Mouse (Mus musculus): ENCODE data around the gene Mycbpap. TPM values are rescaled to one million over a fixed set of nuclear protein-coding genes. Genes with fewer than 3 reads are reported as not detected.

The Mycbpap gene
- 1 to 10 TPM; 2.8 to 3.6 TPM for total RNA-seq (2021)

DNA sequence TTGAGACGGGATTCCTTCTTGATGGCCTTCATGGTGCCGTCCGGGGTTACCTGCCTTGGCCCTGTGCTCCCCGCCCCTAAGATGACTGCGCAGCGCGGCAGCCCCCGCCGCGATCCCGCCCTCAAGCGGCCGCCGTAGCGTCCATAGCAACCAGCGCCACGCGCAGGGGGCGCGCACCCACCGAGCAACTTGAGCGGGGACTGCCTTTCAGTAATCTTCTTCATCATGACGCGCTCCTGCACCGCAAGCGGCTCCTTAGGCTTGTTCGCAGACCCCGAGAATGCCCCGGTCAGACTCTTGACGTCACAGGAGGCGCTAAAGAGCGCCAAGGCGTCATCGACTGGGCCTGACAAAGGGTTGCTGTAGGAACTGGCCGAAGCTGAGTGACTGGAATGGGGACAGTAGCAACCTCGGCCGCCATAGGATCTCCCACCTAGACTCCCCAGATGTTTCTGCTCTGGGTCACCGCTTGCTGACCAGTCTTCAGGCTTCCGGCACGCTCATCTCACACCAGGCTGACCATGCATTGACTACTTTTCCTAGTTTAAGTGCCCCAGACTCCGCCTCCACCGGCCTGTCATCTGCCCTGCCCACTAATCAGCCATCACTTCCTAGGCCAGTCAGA, at the start of gene Mycbpap:
Mycbpap (minus strand) TSS at position 524 of the 625 bp plus-strand sequence.
- peak; percentile 50 to 59 for DNase-seq

DNA sequence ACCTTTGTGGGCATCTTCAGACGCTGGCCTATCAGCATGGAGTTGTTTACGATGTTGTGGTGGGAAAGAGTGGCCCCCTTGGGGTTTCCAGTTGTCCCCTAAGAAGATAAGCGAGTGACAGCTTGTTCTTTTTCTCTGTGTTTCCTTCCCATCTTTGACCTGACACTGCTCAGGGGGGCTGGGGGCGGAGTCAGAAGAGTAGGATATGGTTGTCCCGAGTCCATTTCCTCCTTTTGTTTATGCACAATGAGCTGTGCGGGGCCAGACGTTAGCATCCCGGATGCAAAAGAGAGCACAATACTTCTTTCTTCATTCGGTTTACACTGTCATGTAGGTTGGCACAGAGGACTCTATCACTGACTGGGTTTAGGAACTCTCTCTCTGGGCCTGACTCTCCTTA, 49.1 kb upstream of the Mycbpap start:
- DNase-seq = no peak

DNA sequence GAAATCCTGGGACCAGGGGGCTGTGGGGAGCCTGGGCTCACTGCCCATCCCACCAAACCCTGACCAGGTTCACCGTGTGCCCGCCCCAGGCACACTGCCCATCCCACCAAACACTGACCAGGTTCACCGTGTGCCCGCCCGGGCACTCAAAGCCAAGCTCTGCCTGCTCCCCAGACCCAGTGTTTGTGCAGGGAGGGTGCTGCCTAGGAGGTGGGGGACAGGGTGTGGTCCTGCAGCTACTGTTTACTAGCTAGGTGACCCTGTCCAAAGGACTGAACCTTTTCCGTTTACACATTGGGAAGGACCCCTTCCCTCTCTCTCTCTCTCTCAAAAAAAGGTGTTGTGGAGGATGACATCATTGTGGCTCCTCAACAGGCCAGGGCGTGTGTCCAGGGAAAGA, 45.8 kb upstream of the Mycbpap start:
- no peak for DNase-seq

DNA sequence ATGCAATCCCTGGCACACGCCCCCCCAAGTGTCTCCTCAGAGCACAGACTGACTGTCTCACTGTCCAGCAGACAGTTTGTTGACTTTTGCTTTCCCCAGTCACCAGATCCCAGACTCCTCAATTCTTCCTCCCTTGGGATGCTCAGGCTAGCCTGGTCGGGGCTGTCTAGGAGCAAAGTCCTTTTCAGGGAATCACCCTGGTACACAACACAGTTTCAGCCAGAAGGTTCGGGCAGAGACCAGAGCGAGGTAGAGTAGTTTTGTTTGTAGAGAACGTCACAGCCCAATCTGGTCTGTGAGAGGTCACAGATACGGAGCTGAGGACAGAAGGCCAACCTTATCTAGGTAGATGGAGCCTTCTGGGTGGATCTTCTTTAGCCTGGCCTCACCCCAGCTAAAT, 45.0 kb upstream of the Mycbpap start:
- no peak for DNase-seq

DNA sequence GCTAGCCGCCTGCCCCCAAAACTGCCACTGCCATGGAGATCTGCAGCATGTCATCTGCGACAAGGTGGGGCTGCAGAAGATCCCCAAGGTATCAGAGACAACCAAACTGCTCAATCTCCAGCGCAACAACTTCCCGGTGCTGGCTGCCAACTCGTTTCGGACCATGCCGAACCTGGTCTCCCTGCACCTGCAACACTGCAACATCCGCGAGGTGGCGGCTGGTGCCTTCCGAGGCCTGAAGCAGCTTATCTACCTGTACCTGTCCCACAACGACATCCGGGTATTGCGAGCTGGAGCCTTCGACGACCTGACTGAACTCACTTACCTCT, 43.6 kb upstream of the Mycbpap start:
- no peak for DNase-seq

GRCm38 (mm10) chr11:94564437-94565150, 43.1 kb upstream of the Mycbpap start, which contains the start of gene Chad:
TSS of gene Chad (plus strand) at chr11:94565047.
- DNase-seq = no peak

DNA sequence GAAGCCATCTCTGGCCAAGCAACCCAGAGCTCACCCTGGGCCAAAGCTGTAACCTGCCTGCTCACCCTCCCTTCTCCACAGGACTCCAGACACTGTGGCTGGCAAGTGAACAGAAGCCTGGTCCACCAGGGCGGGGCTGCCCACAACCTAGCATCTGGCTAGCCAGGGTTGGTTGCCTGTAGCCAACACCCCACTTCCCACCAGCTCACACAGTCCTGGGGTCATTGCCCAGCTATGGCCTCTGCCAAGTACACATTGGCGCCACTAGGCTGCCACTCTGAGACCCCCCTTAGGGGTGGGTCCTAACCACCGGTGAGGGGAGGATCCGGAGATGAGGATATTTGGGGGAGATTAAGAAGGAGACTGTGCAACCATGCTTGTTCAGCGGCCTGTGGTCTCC, 42.3 kb upstream of the Mycbpap start:
- no peak for DNase-seq

DNA sequence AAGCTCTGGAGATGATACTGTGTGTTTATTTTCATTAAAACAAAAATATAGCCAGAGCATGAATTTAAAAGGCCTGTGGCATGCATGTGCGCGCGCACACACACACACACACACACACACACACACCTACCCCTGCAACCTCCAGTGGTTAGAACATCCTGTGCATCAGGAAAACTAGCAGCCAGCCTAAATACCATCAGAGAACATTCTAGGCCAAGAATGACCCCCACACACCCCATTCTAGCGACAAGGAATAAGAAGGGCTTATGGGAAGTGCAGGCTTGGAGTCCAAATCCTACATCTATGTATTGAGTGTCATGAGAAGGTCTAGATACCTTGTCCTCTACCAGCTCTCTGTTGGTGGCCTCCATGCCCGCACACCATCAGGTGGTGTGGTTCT, 41.8 kb upstream of the Mycbpap start:
- no peak for DNase-seq

DNA sequence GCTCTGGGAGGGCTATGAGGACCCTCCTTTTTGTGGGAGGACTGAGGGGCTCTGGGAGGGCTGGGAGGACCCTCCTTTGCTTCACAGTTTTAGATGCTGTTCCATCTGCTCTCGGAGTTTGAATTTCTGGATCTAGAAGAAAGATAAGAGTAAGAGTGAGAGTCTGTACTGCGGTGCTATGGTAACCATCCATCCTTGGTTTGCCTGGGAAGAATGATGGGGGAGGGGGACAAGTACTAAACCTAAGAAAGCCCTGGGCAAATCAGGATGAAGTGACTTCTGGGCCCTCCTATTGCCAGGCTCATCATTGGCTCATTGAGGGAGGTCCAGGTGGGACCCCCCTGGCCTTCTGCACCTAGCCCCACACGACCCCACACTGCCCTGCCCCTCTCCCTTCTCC, 36.7 kb upstream of the Mycbpap start:
- DNase-seq = no peak

DNA sequence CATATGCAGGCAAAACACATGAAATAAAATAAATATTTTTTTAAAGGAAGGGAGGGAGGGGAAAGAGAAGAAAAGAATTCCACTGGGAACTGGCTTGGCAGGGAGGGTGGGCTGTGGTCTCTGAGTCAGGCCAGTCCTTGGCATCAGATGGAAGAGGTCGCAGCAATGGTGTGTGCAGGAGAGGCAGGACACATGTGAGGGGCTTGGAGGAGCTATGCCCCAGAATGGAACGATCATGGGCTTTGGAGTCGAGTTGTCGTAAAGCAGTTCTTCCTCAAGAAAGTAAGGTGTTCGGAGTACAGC, 28.9 kb upstream of the Mycbpap start:
- no peak for DNase-seq

DNA sequence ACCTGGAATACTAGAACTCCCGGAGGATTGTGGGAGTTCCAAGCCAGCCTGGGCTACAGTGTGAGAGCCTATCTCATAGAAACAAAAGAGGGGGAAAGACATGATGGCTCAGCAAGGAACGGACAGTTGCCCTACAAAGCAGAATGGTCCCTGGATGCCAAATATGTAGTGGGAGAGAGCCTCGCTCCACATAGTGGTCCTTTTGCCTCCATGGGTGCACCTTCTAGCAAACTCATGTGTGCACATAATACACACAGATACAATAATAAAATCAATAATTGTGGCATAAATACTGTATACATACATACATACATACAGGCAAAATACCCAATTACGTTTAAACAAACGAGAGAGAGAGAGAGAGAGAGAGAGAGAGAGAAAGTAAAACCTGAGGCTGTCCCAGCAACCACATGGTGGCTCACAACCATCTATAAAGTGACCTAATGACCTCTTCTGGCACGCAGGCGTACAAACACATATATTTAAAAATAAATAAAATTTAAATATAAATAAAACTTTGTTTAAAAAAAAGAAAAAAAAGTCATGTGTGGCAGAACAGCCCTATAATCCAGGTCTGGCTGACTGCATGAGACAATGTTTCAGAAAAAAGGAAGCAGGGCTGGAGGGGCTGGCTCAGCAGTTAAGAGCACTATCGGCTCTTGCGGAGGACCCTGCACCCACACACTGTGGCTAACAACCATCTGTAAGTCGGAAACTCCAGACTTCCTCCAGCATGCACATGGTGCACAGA, 28.3 kb upstream of the Mycbpap start:
- DNase-seq = peak; percentile 45

DNA sequence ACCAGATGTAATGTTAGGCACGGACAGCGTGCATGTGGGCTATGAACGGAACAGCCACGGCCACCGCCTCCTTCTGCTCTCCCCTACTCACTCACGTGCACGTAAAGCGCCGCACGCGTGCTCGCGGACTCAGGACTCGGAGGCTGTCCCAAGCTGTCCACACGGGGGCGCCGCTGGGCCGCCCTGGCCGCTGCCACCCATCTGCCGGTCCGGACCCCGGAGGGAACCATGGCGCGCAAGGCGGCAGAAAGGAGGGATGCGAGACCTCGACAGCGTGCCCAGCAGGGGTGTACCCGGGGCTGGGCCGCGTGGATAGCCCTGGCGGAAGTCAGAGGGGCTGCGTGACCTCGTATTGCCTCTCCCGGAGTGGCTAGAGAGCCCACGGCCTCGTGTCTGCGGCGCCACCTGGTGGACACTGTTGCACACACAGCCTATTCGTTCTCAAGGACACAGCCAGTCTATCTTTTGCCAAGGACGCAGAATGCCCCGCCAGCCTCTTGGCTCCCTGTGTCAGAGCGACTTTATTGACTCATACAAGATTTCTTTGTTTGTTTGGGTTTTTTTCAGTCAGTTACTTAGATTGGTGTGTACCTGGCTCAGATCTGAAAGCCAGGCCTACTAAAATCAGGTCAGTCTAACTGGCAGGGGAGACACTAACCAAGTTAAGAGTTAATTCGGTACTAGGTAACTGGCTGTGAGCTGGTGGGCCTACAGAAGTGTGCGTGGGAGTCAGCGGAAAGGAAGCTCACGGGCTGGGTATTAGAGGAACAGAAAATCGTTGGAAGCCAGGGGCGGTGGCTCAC, 27.5 kb upstream of the Mycbpap start, which contains the start of gene Rsad1:
Rsad1 (minus strand) TSS at position 368 of the 803 bp plus-strand sequence.
- peak; percentile 94 to 95 for DNase-seq

- DNase-seq = peak in 1 of 2 experiments; percentile 53
Measured at GRCm38 (mm10) chr11:94548041-94548784, 26.7 kb upstream of the Mycbpap start.

GRCm38 (mm10) chr11:94547271-94547670, 25.7 kb upstream of the Mycbpap start:
- DNase-seq = no peak

DNA sequence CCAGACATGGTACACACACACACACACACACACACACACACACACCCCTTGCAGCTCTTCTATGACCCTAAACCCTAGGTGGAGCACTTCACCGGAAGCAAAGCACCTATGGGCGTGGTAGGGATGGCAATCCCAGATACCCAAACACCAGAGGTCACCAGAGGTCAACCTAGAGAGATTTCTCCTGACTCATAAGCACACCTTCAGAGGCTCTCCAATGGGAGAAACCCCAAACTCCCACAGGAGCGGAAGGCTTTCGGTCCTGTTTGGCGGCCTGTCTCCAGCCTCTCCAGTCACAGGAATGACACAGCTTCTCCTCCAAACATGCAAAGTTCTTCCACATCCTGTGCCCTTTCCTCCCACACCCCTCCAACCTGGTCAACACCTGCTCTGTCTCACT, 24.8 kb upstream of the Mycbpap start:
- DNase-seq = no peak

GRCm38 (mm10) chr11:94544422-94544821, 22.9 kb upstream of the Mycbpap start:
- DNase-seq = no peak

- DNase-seq = peak; percentile 83 to 84
Measured at GRCm38 (mm10) chr11:94543932-94544331, 22.4 kb upstream of the Mycbpap start.

DNA sequence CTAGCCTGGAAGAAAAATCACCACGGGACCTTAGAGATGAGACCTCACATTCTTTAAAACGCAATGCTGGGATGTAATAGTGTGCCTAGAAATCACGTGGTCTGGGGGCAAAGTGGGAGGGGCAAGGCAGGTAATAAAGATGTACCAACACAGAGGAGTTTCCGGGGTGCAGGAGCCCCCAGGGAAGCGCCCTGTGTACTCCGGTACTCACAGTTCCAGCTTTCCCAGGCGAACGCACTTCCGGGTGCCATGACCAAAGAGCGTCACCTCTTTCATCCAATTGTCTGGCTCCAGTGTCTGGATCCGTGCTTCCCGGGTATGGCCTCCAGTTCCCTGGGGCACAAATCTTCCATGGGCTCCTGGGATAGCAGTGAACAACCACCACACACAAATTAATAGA, 21.8 kb upstream of the Mycbpap start:
- no peak for DNase-seq

DNA sequence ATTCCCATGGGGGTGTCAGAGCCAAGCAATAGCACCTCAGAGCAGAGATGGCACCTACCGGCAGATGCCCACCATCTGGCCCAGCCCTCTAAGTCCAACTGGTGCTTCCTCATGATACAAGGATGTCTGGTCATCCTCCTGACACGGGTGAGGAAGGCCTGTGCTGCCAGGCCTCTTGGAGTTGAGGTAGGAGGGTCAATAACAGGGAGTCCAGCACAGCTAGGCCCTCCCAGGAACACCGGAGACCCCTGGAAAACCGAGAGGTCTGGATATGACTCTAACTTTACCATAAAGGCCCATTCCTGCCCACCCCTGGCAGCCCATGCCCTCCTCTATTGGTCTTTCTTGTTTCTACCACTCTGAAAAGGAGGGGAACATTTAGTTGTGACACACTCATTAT, 20.9 kb upstream of the Mycbpap start:
- DNase-seq = no peak

DNA sequence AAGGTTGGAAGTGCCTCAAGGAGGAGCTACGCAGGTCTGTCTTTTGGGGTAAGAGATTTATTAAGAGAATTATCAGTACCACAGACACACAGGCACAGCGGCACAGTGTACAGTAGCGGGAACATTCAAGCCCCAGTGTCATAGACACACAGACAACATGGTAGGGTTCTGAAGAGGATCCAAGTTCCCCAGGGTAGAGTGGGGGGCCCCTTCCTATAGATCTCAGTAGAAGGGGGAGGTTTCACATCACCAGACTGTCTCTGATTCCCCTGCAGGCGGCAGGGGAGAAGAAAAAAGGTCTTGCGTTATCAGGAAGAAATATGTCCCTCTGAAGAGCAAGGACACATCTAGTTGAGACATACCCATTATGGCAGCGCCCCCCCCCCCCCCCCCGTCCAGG, 18.2 kb upstream of the Mycbpap start:
- DNase-seq = no peak

GRCm38 (mm10) chr11:94538733-94539292, 17.3 kb upstream of the Mycbpap start:
- no peak for DNase-seq

DNA sequence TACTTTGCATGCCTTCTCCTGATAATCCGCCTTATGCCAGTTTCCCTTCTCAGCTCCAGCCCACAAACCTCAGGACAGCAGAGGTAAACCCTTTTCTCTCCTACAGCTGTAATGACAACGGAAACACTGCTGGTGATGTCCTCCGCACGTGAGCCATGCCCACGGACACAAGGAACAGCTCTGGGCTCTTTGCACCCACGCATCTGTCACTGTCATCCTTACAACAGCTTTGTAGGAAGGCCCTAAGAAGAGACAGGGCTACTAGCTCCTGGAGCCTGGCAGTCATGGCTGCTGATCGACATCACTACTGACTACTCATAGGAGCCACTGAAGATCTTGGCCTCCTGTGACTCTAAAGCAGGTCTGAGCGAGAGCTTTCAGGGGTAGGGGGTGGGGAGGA, 11.6 kb upstream of the Mycbpap start:
- no peak for DNase-seq
